ENCODE assay signal across 8 mouse cellular contexts in genomic region chr15:79025687-79026308, GRCm38 (mm10). TPM values are rescaled to one million over a fixed set of nuclear protein-coding genes. Genes with fewer than 3 reads are reported as not detected.
DNase-seq lines count a peak whose midpoint lies in the region; ATAC-seq and TF ChIP-seq lines count a peak whose summit lies in the region.

No protein-coding gene starts in this region.

- WGBS in embryonic facial prominence, embryonic 13.5 days = 10% methylated on average over 17 of the region's 18 CpGs
- 14% methylated on average over 17 of the region's 18 CpGs for WGBS in intestine, postnatal 0 days
- WGBS in midbrain, embryonic 10.5 days = 6% methylated on average over 18 of the region's 18 CpGs

- no peak for TF ChIP-seq CTCF in gastrocnemius, adult 2 months (IDR thresholded peaks at IDR 0.05)
- TF ChIP-seq CTCF in intestine, postnatal 0 days (IDR thresholded peaks at IDR 0.05; ENCODE audit: low read depth) = no peak

- peaks cover 40% of the 10 kb centered on the region for H3K4me1 ChIP-seq in embryonic facial prominence, embryonic 13.5 days
- H3K4me1 ChIP-seq in intestine, postnatal 0 days (replicated peaks; ENCODE audit: control insufficient read depth, insufficient read depth, low read length) = no peaks in the 10 kb centered on the region
- H3K4me1 ChIP-seq in midbrain, embryonic 10.5 days = peaks cover 56% of the 10 kb centered on the region

- H3K9me3 ChIP-seq in embryonic facial prominence, embryonic 13.5 days = no peaks in the 10 kb centered on the region
- no peaks in the 10 kb centered on the region for H3K9me3 ChIP-seq in intestine, postnatal 0 days (ENCODE audit: control insufficient read depth)
- H3K9me3 ChIP-seq in midbrain, embryonic 10.5 days (replicated peaks) = no peaks in the 10 kb centered on the region

- peak overlapping the region; percentile 55 for H3K4me2 ChIP-seq in embryonic facial prominence, embryonic 13.5 days
- peak overlapping the region; percentile 75 for H3K4me2 ChIP-seq in intestine, postnatal 0 days (replicated peaks; ENCODE audit: low read depth)

- no peak for ATAC-seq in embryonic facial prominence, embryonic 13.5 days (ENCODE audit: insufficient number of reproducible peaks, insufficient read depth, low FRiP score, low TSS enrichment, low read depth)
- no peak for ATAC-seq in intestine, postnatal 0 days
- no peak for ATAC-seq in activated CD4-positive, CD25-positive, alpha-beta regulatory T cell, adult 4 months

- peak overlapping the region; percentile 60 for H3K9ac ChIP-seq in embryonic facial prominence, embryonic 13.5 days
- 0 out of 2 replicates have a peak overlapping the region, but pooled peaks have one; percentile 17 for H3K9ac ChIP-seq in intestine, postnatal 0 days (ENCODE audit: low read depth, low read length)

- no peaks in the 10 kb centered on the region for H3K36me3 ChIP-seq in embryonic facial prominence, embryonic 13.5 days
- H3K36me3 ChIP-seq in intestine, postnatal 0 days (ENCODE audit: control insufficient read depth, insufficient read depth) = no peaks in the 10 kb centered on the region
- H3K36me3 ChIP-seq in midbrain, embryonic 10.5 days = no peaks in the 10 kb centered on the region

- intact Hi-C loops in gastrocnemius, adult 2 months (cut with DNase I) = loop anchor here (2.0 kb wide), 1 partner anchor 39 kb away; no protein-coding TSS in a partner anchor

- DNase-seq in gastrocnemius, adult 2 months = peak; percentile 57
- DNase-seq in gastrocnemius, postnatal 4 days (ENCODE audit: low spot score in 2 of 2) = no peak
- DNase-seq in midbrain, embryonic 10.5 days (ENCODE audit: low spot score) = no peak
- no peak for DNase-seq in urinary bladder, postnatal 36 days (ENCODE audit: low spot score in 2 of 2)
- no peak for DNase-seq in ovary, postnatal 14 days (ENCODE audit: low spot score)

- H3K4me3 ChIP-seq in gastrocnemius, adult 2 months = peak overlapping the region; percentile 65
- peak overlapping the region; percentile 28 for H3K4me3 ChIP-seq in embryonic facial prominence, embryonic 13.5 days
- 0 out of 2 replicates have a peak overlapping the region, but pooled peaks have one; percentile 4 for H3K4me3 ChIP-seq in intestine, postnatal 0 days (ENCODE audit: low read depth, low read length)
- H3K4me3 ChIP-seq in midbrain, embryonic 10.5 days = peak overlapping the region; percentile 42

- H3K27me3 ChIP-seq in embryonic facial prominence, embryonic 13.5 days = 0 out of 2 replicates have a peak, but pooled peaks cover 3% of the 10 kb centered on the region
- H3K27me3 ChIP-seq in intestine, postnatal 0 days (replicated peaks; ENCODE audit: control insufficient read depth, insufficient read depth, low read length) = no peaks in the 10 kb centered on the region
- H3K27me3 ChIP-seq in midbrain, embryonic 10.5 days (ENCODE audit: low read depth, poor library complexity, severe bottlenecking) = peaks cover 40% of the 10 kb centered on the region

- H3K27ac ChIP-seq in gastrocnemius, adult 2 months = peak overlapping the region; percentile 81
- H3K27ac ChIP-seq in embryonic facial prominence, embryonic 13.5 days = peak overlapping the region; percentile 12; the same call in 1 of the 2 replicates
- H3K27ac ChIP-seq in intestine, postnatal 0 days (ENCODE audit: low read depth, low read length) = peak overlapping the region; percentile 37; the same call in 1 of the 2 replicates
- peak overlapping the region; percentile 69 for H3K27ac ChIP-seq in midbrain, embryonic 10.5 days (replicated peaks)

RNA-seq across cellular contexts. Expression of gene H1f0, which starts 2.5 kb away (rescaled TPM):
- total RNA-seq in gastrocnemius, adult 2 months (2021) = 10 to 100 TPM; 71.8 to 76.8 TPM
- total RNA-seq in gastrocnemius, postnatal 4 days (2021) = 100 to 1,000 TPM; 212 to 246 TPM
- 533 and 546 TPM in 2 replicates for polyA plus RNA-seq in embryonic facial prominence, embryonic 13.5 days (2015; fragmentation: Nextera tagmentation; extraction: Ambion mirVana)
- 298 and 319 TPM in 2 replicates for polyA plus RNA-seq in intestine, postnatal 0 days (2015; fragmentation: Nextera tagmentation; extraction: Ambion mirVana)
- 421 and 499 TPM in 2 replicates for polyA plus RNA-seq in midbrain, embryonic 10.5 days (2016; fragmentation: Nextera tagmentation; extraction: Ambion mirVana)
- 10 to 100 TPM; 37.2 to 37.8 TPM for polyA plus RNA-seq in activated CD4-positive, CD25-positive, alpha-beta regulatory T cell, adult 4 months (2017; shearing (Covaris generic))

RNA-seq across cellular contexts. Expression of gene Galr3, which starts 15.9 kb away (rescaled TPM):
- not detected for total RNA-seq in gastrocnemius, adult 2 months (2021)
- not detected for total RNA-seq in gastrocnemius, postnatal 4 days (2021)
- polyA plus RNA-seq in embryonic facial prominence, embryonic 13.5 days (2015; fragmentation: Nextera tagmentation; extraction: Ambion mirVana) = not detected in 2 replicates
- polyA plus RNA-seq in intestine, postnatal 0 days (2015; fragmentation: Nextera tagmentation; extraction: Ambion mirVana) = 2.2 and 2.6 TPM in 2 replicates
- polyA plus RNA-seq in midbrain, embryonic 10.5 days (2016; fragmentation: Nextera tagmentation; extraction: Ambion mirVana) = not detected in 2 replicates
- polyA plus RNA-seq in activated CD4-positive, CD25-positive, alpha-beta regulatory T cell, adult 4 months (2017; shearing (Covaris generic)) = not detected

RNA-seq across cellular contexts. Expression of gene Ankrd54, which starts 36.9 kb away (rescaled TPM):
- 1 to 10 TPM; 4.5 to 5.1 TPM for total RNA-seq in gastrocnemius, adult 2 months (2021)
- 10 to 100 TPM; 11.6 to 13.5 TPM for total RNA-seq in gastrocnemius, postnatal 4 days (2021)
- polyA plus RNA-seq in embryonic facial prominence, embryonic 13.5 days (2015; fragmentation: Nextera tagmentation; extraction: Ambion mirVana) = 54.1 and 57.7 TPM in 2 replicates
- 44.1 and 48.8 TPM in 2 replicates for polyA plus RNA-seq in intestine, postnatal 0 days (2015; fragmentation: Nextera tagmentation; extraction: Ambion mirVana)
- polyA plus RNA-seq in midbrain, embryonic 10.5 days (2016; fragmentation: Nextera tagmentation; extraction: Ambion mirVana) = 65.1 and 66.6 TPM in 2 replicates
- polyA plus RNA-seq in activated CD4-positive, CD25-positive, alpha-beta regulatory T cell, adult 4 months (2017; shearing (Covaris generic)) = 1 to 10 TPM; 7.4 to 8.1 TPM

RNA-seq across cellular contexts. Expression of gene Eif3l, which starts 49.2 kb away (rescaled TPM):
- total RNA-seq in gastrocnemius, adult 2 months (2021) = 10 to 100 TPM; 53.6 to 54.0 TPM
- total RNA-seq in gastrocnemius, postnatal 4 days (2021) = 100 to 1,000 TPM; 106 to 111 TPM
- 232 and 244 TPM in 2 replicates for polyA plus RNA-seq in embryonic facial prominence, embryonic 13.5 days (2015; fragmentation: Nextera tagmentation; extraction: Ambion mirVana)
- 97.0 and 100 TPM in 2 replicates for polyA plus RNA-seq in intestine, postnatal 0 days (2015; fragmentation: Nextera tagmentation; extraction: Ambion mirVana)
- 260 and 273 TPM in 2 replicates for polyA plus RNA-seq in midbrain, embryonic 10.5 days (2016; fragmentation: Nextera tagmentation; extraction: Ambion mirVana)
- polyA plus RNA-seq in activated CD4-positive, CD25-positive, alpha-beta regulatory T cell, adult 4 months (2017; shearing (Covaris generic)) = 100 to 1,000 TPM; 241 to 298 TPM

Comparison
In these comparisons a context has a peak if more than half of its experiments do, and no peak if none do; other contexts are left out.
1. H3K27ac ChIP-seq: peak in every context shown above with its lines; median percentile 81 in gastrocnemius, adult 2 months; 69 in midbrain, embryonic 10.5 days; 37 in intestine, postnatal 0 days; 12 in embryonic facial prominence, embryonic 13.5 days.
2. H3K4me3 ChIP-seq: peak in every context shown above with its lines; median percentile 65 in gastrocnemius, adult 2 months; 42 in midbrain, embryonic 10.5 days; 28 in embryonic facial prominence, embryonic 13.5 days; 4 in intestine, postnatal 0 days.